Mouse (Mus musculus) embryo, embryonic 10 days (tissue): ENCODE measurements around the gene Amph.
A peak's percentile ranks its signal among the peaks of the same experiment; 100 is the strongest.

Experiments used
- DNase-seq: peaks from one replicate; pipeline ENCODE4 v3.0.0-alpha.2; 2015; ENCODE audit warnings: low spot score

The Amph gene

GRCm38 (mm10) chr13:19139771-19140170, 191.8 kb downstream of the Amph start:
- no peak for DNase-seq

- no peak for DNase-seq
Measured at GRCm38 (mm10) chr13:19143766-19144165, 195.8 kb downstream of the Amph start.

- no peak for DNase-seq
Measured at GRCm38 (mm10) chr13:19147468-19147867, 199.5 kb downstream of the Amph start.

- no peak for DNase-seq
Measured at GRCm38 (mm10) chr13:19149574-19149973, 201.6 kb downstream of the Amph start.

GRCm38 (mm10) chr13:19150438-19151301, 202.7 kb downstream of the Amph start:
- no peak for DNase-seq

- no peak for DNase-seq
Measured at GRCm38 (mm10) chr13:19152126-19152525, 204.1 kb downstream of the Amph start.

GRCm38 (mm10) chr13:19158484-19158883, 210.5 kb downstream of the Amph start:
- peak; percentile 39 for DNase-seq

GRCm38 (mm10) chr13:19160616-19161015, 212.6 kb downstream of the Amph start:
- no peak for DNase-seq

- DNase-seq = no peak
Measured at GRCm38 (mm10) chr13:19161111-19161510, 213.1 kb downstream of the Amph start.

GRCm38 (mm10) chr13:19162120-19162519, 214.1 kb downstream of the Amph start:
- no peak for DNase-seq

GRCm38 (mm10) chr13:19177662-19178259, 229.8 kb downstream of the Amph start:
- peak; percentile 75 for DNase-seq

GRCm38 (mm10) chr13:19178351-19178750, 230.3 kb downstream of the Amph start:
- no peak for DNase-seq

- no peak for DNase-seq
Measured at GRCm38 (mm10) chr13:19182259-19182658, 234.3 kb downstream of the Amph start.

GRCm38 (mm10) chr13:19190052-19190451, 242.0 kb downstream of the Amph start:
- DNase-seq = no peak

GRCm38 (mm10) chr13:19194803-19195202, 246.8 kb downstream of the Amph start:
- no peak for DNase-seq

- no peak for DNase-seq
Measured at GRCm38 (mm10) chr13:19195456-19195855, 247.5 kb downstream of the Amph start.
